Mouse (Mus musculus) ES-E14 (cell line): Measurements from ENCODE around the gene Cma2.

ENCODE experiments used
- HCFC1 ChIP-seq: IDR thresholded peaks from 2 replicates; pipeline ENCODE4 v1.6.1; 2012; ENCODE audit warnings: low read length, inconsistent platforms, borderline replicate concordance; ENCODE audit not compliant: insufficient read depth
- MAFK ChIP-seq: IDR thresholded peaks from 2 replicates; pipeline ENCODE4 v1.6.1; 2014; ENCODE audit warnings: mild to moderate bottlenecking, low read depth, low read length, inconsistent platforms; ENCODE audit not compliant: insufficient read depth
- ZC3H11A ChIP-seq: IDR thresholded peaks from 2 replicates; pipeline ENCODE4 v1.6.1; 2012; ENCODE audit warnings: low read depth, mild to moderate bottlenecking, inconsistent platforms, low read length, borderline replicate concordance

- TF ChIP-seq MAFK, result no peak
- TF ChIP-seq ZC3H11A, result no peak
- no peak for TF ChIP-seq HCFC1
Measured at GRCm38 (mm10) chr14:55940070-55940800, 10.5 kb upstream of the Cma2 start.
